Mouse (Mus musculus) ES-Bruce4 (cell line): Measurements from ENCODE around the gene Gpc6.

Experiments
- CTCF ChIP-seq: IDR thresholded peaks from one replicate; pipeline ENCODE4 v1.8.1; 2011; ENCODE audit warnings: low read depth, low read length
- POLR2A ChIP-seq: IDR thresholded peaks from one replicate; pipeline ENCODE4 v1.8.1; 2011; ENCODE audit warnings: low read length; ENCODE audit not compliant: insufficient read depth

GRCm38 (mm10) chr14:117938554-117938953 is 1013.4 kb downstream of the Gpc6 start:
- TF ChIP-seq CTCF (no peak), POLR2A (no peak)
